Mouse (Mus musculus) spleen, adult 2 months (tissue): Measurements from ENCODE around the gene Cdc42bpa.

Source experiments
- CTCF ChIP-seq: fragments of 200-500 bp; IDR thresholded peaks from 2 replicates; pipeline ENCODE4 v1.5.1; 2011; ENCODE audit warnings: mild to moderate bottlenecking, inconsistent platforms; ENCODE audit not compliant: insufficient read depth, insufficient read length, insufficient replicate concordance; ENCODE audit errors: extremely low read depth
- POLR2A ChIP-seq: fragments of 200-500 bp; IDR thresholded peaks from 2 replicates; pipeline ENCODE4 v1.6.1; 2011; ENCODE audit warnings: low read depth, low read length, inconsistent platforms

- TF ChIP-seq CTCF (no peak), POLR2A (peak; percentile 76)
Observed at GRCm38 (mm10) chr1:180195703-180196381, 235.6 kb downstream of the Cdc42bpa start.
